Mouse (Mus musculus): ENCODE measurements around the gene Macf1. TPM values are rescaled to one million over a fixed set of nuclear protein-coding genes. Genes with fewer than 3 reads are reported as not detected.
A peak's percentile ranks its signal among the peaks of the same experiment; 100 is the strongest.

Macf1 gene
- polyA plus RNA-seq, 1 experiment from 2014 or later, result 75.7 TPM

- Histone ChIP-seq H3K9me3 (replicated peaks; ENCODE audit: control insufficient read depth, low read length, poor library complexity, severe bottlenecking) (no peaks in the 10 kb centered on the region), H3K36me3 (ENCODE audit: control insufficient read depth, insufficient read depth, low read length) (no peaks in the 10 kb centered on the region), H3K27ac (ENCODE audit: low read length) (no peak overlapping the region), H3K4me1 (ENCODE audit: control insufficient read depth, insufficient read depth, low read length) (peaks cover 18% of the 10 kb centered on the region), H3K27me3 (ENCODE audit: control insufficient read depth, insufficient read depth, low read depth, low read length) (no peaks in the 10 kb centered on the region), H3K9ac (ENCODE audit: low read depth, low read length) (no peak overlapping the region), H3K4me3 (ENCODE audit: low read depth, low read length) (no peak overlapping the region), H3K4me2 (ENCODE audit: low read length) (no peak overlapping the region)
- 63% methylated on average over 2 of the region's 2 CpGs for WGBS
- no peak for ATAC-seq
These were observed 270.3 kb downstream of the Macf1 start for GRCm38 (mm10) chr4:123413876-123414275.

DNA sequence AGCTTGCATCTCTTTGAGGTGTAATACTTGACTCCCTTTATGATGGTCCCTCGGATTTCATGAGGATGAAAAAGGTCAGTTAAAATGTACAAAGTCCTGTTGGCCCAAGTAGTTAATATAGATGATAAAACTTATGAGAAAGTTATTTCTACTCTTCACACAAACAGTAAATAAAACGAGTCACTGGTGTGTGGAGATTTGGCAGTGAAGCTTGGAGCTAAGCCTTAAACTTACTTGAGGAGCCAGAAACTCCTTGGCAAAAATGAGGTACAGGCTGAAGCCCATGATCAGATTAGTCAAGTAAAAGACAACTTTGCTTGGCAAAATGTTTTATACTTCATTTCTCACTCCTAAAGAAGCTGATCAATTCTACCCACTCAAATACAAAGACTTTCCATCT is 271.2 kb downstream of the Macf1 start:
- Histone ChIP-seq H3K4me2 (ENCODE audit: low read length) (no peak overlapping the region), H3K27ac (ENCODE audit: low read length) (peak overlapping the region; percentile 91), H3K9ac (ENCODE audit: low read depth, low read length) (no peak overlapping the region), H3K4me1 (ENCODE audit: control insufficient read depth, insufficient read depth, low read length) (peaks cover 26% of the 10 kb centered on the region), H3K4me3 (ENCODE audit: low read depth, low read length) (no peak overlapping the region), H3K9me3 (replicated peaks; ENCODE audit: control insufficient read depth, low read length, poor library complexity, severe bottlenecking) (no peaks in the 10 kb centered on the region), H3K27me3 (ENCODE audit: control insufficient read depth, insufficient read depth, low read depth, low read length) (no peaks in the 10 kb centered on the region), H3K36me3 (ENCODE audit: control insufficient read depth, insufficient read depth, low read length) (no peaks in the 10 kb centered on the region)
- WGBS, result 70% methylated on average over 2 of the region's 2 CpGs
- no peak for ATAC-seq

- H3K9me3 ChIP-seq (replicated peaks; ENCODE audit: control insufficient read depth, low read length, poor library complexity, severe bottlenecking), result no peaks in the 10 kb centered on the region
- H3K4me2 ChIP-seq (ENCODE audit: low read length), result peak overlapping the region; percentile 76
- H3K4me3 ChIP-seq (ENCODE audit: low read depth, low read length), result peak overlapping the region; percentile 81
- H3K9ac ChIP-seq (ENCODE audit: low read depth, low read length), result peak overlapping the region; percentile 88
- peak overlapping the region; percentile 91 for H3K27ac ChIP-seq (ENCODE audit: low read length)
- H3K27me3 ChIP-seq (ENCODE audit: control insufficient read depth, insufficient read depth, low read depth, low read length), result no peaks in the 10 kb centered on the region
- H3K4me1 ChIP-seq (ENCODE audit: control insufficient read depth, insufficient read depth, low read length), result peaks cover 31% of the 10 kb centered on the region
- ATAC-seq, result 0 out of 2 replicates have a peak, but pooled peaks have one; percentile 11
- no peaks in the 10 kb centered on the region for H3K36me3 ChIP-seq (ENCODE audit: control insufficient read depth, insufficient read depth, low read length)
- 3% methylated on average over 6 of the region's 6 CpGs for WGBS
These were observed 271.7 kb downstream of the Macf1 start for GRCm38 (mm10) chr4:123412528-123412878.

DNA sequence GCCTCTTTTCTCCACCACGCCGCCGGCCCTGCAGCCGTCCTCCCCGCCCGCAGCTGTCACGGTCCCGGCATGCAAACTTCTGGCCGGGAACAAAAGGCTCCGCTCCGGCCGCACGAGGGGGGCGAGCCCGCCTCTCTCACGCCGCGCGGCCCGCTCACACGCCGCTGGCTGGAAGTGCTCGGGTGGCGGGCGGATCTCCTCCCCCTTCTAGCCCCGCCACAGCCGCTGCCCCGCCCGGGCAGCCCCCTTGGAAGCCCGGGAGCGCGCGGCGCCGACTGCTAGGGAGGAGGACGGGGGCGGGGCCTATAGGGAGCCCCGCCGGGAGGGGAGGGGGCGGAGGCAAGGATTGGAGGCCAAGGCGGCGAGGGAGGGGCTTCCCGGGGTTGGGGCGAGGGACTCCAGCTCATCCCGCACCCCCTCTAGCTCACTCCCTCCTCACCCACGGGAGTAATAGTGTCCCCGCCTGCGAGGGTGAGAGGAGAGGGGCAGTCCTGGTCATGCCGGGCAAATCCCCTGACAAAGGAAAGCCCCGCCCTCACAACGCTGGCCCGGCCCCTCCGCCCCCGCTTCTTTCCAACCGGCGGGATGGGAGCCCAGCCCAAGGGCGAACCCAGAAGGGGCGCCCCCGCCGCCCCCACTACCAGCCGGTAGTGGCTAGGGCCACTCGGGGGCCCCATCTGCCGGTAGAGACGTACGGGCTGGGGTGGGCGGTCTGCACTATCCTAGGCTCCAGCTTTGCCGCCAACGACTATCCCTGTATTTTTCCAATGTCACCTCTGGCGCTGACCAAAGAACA is 272.2 kb downstream of the Macf1 start:
- Histone ChIP-seq H3K27me3 (ENCODE audit: control insufficient read depth, insufficient read depth, low read depth, low read length) (no peaks in the 10 kb centered on the region), H3K36me3 (ENCODE audit: control insufficient read depth, insufficient read depth, low read length) (no peaks in the 10 kb centered on the region), H3K4me1 (ENCODE audit: control insufficient read depth, insufficient read depth, low read length) (peaks cover 36% of the 10 kb centered on the region), H3K4me3 (ENCODE audit: low read depth, low read length) (peak overlapping the region; percentile 81), H3K9me3 (replicated peaks; ENCODE audit: control insufficient read depth, low read length, poor library complexity, severe bottlenecking) (no peaks in the 10 kb centered on the region), H3K27ac (ENCODE audit: low read length) (peak overlapping the region; percentile 91), H3K9ac (ENCODE audit: low read depth, low read length) (peak overlapping the region; percentile 88), H3K4me2 (ENCODE audit: low read length) (peak overlapping the region; percentile 76)
- under 1% methylated on average over 60 of the region's 69 CpGs for WGBS
- ATAC-seq, result peak; percentile 94

GRCm38 (mm10) chr4:123411006-123411731 is 273.0 kb downstream of the Macf1 start:
- H3K27ac ChIP-seq (ENCODE audit: low read length), result peak overlapping the region; percentile 91
- WGBS, result 2% methylated on average over 34 of the region's 36 CpGs
- H3K9ac ChIP-seq (ENCODE audit: low read depth, low read length), result peak overlapping the region; percentile 88
- peak; percentile 65 for ATAC-seq
- no peaks in the 10 kb centered on the region for H3K9me3 ChIP-seq (replicated peaks; ENCODE audit: control insufficient read depth, low read length, poor library complexity, severe bottlenecking)
- H3K4me1 ChIP-seq (ENCODE audit: control insufficient read depth, insufficient read depth, low read length), result peaks cover 43% of the 10 kb centered on the region
- H3K4me3 ChIP-seq (ENCODE audit: low read depth, low read length), result peak overlapping the region; percentile 81
- no peaks in the 10 kb centered on the region for H3K27me3 ChIP-seq (ENCODE audit: control insufficient read depth, insufficient read depth, low read depth, low read length)
- no peaks in the 10 kb centered on the region for H3K36me3 ChIP-seq (ENCODE audit: control insufficient read depth, insufficient read depth, low read length)
- peak overlapping the region; percentile 76 for H3K4me2 ChIP-seq (ENCODE audit: low read length)

- no peak overlapping the region for H3K4me2 ChIP-seq (ENCODE audit: low read length)
- H3K4me3 ChIP-seq (ENCODE audit: low read depth, low read length), result no peak overlapping the region
- no peak overlapping the region for H3K9ac ChIP-seq (ENCODE audit: low read depth, low read length)
- peaks cover 57% of the 10 kb centered on the region for H3K4me1 ChIP-seq (ENCODE audit: control insufficient read depth, insufficient read depth, low read length)
- H3K27me3 ChIP-seq (ENCODE audit: control insufficient read depth, insufficient read depth, low read depth, low read length), result no peaks in the 10 kb centered on the region
- no peak for ATAC-seq
- no peaks in the 10 kb centered on the region for H3K9me3 ChIP-seq (replicated peaks; ENCODE audit: control insufficient read depth, low read length, poor library complexity, severe bottlenecking)
- no peaks in the 10 kb centered on the region for H3K36me3 ChIP-seq (ENCODE audit: control insufficient read depth, insufficient read depth, low read length)
- WGBS, result 88% methylated on average over 1 of the region's 1 CpGs
- H3K27ac ChIP-seq (ENCODE audit: low read length), result no peak overlapping the region
These were observed 274.4 kb downstream of the Macf1 start for GRCm38 (mm10) chr4:123409752-123410151.

GRCm38 (mm10) chr4:123409034-123409692 is 275.0 kb downstream of the Macf1 start:
- Histone ChIP-seq H3K9me3 (replicated peaks; ENCODE audit: control insufficient read depth, low read length, poor library complexity, severe bottlenecking) (no peaks in the 10 kb centered on the region), H3K4me3 (ENCODE audit: low read depth, low read length) (no peak overlapping the region), H3K4me1 (ENCODE audit: control insufficient read depth, insufficient read depth, low read length) (peaks cover 61% of the 10 kb centered on the region), H3K27ac (ENCODE audit: low read length) (no peak overlapping the region), H3K27me3 (ENCODE audit: control insufficient read depth, insufficient read depth, low read depth, low read length) (no peaks in the 10 kb centered on the region), H3K4me2 (ENCODE audit: low read length) (no peak overlapping the region), H3K36me3 (ENCODE audit: control insufficient read depth, insufficient read depth, low read length) (no peaks in the 10 kb centered on the region), H3K9ac (ENCODE audit: low read depth, low read length) (no peak overlapping the region)
- 94% methylated on average over 3 of the region's 3 CpGs for WGBS
- no peak for ATAC-seq

DNA sequence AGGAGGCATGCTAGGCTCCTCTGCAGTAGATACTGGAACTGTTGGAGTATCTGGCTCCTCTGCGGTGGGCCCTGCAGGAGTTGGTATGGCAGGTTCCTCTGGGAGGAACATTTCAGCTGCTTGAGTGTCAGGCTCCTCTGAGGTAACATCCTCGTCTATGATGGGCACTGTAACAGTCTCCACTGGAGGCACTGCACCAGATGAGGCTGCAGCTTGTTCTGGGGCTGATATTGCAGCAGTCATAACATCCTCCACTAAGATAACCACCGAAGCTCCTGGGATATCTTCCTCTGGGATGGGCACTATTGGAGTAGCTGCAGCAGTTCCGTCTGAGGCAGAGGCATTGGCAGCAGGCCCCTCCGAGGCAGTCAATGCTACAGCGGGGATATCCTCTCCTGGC is 276.4 kb downstream of the Macf1 start:
- Histone ChIP-seq H3K4me1 (ENCODE audit: control insufficient read depth, insufficient read depth, low read length) (peaks cover 67% of the 10 kb centered on the region), H3K4me3 (ENCODE audit: low read depth, low read length) (no peak overlapping the region), H3K4me2 (ENCODE audit: low read length) (peak overlapping the region; percentile 10; the same call in 1 of the 2 replicates), H3K27ac (ENCODE audit: low read length) (peak overlapping the region; percentile 18; the same call in 1 of the 2 replicates), H3K36me3 (ENCODE audit: control insufficient read depth, insufficient read depth, low read length) (no peaks in the 10 kb centered on the region), H3K27me3 (ENCODE audit: control insufficient read depth, insufficient read depth, low read depth, low read length) (no peaks in the 10 kb centered on the region), H3K9ac (ENCODE audit: low read depth, low read length) (no peak overlapping the region), H3K9me3 (replicated peaks; ENCODE audit: control insufficient read depth, low read length, poor library complexity, severe bottlenecking) (no peaks in the 10 kb centered on the region)
- ATAC-seq, result no peak
- 65% methylated on average over 6 of the region's 6 CpGs for WGBS

Data from midbrain, embryonic 16.5 days (tissue).